Mouse (Mus musculus) CH12F3 (cell line): ENCODE data around the gene Foxa2.

ENCODE experiments used
- in situ Hi-C: fragments of 300-500 bp; cut with MboI; formaldehyde crosslinking; loops from 2 replicates; pipeline ENCODE4 v1.14.3; 2020; ENCODE audit warnings: low sequenced_read_pairs

Foxa2 gene

GRCm38 (mm10) chr2:148004554-148005521 lies 41.9 kb downstream of the Foxa2 start:
- in situ Hi-C loops = no loop called here

- in situ Hi-C loops = no loop called here
Measured at GRCm38 (mm10) chr2:148003511-148003910, 43.3 kb downstream of the Foxa2 start.

- in situ Hi-C loops = no loop called here
Measured at GRCm38 (mm10) chr2:147998206-147998966, 48.4 kb downstream of the Foxa2 start.

- in situ Hi-C loops = no loop called here
Measured at GRCm38 (mm10) chr2:147996781-147997180, 50.0 kb downstream of the Foxa2 start.

- in situ Hi-C loops = no loop called here
Measured at GRCm38 (mm10) chr2:147993821-147994220, 52.9 kb downstream of the Foxa2 start.

- in situ Hi-C loops = no loop called here
Measured at GRCm38 (mm10) chr2:147992935-147993679, 53.7 kb downstream of the Foxa2 start.
